Mouse (Mus musculus): ENCODE data around the gene Tyrobp.

Gene Tyrobp

DNA sequence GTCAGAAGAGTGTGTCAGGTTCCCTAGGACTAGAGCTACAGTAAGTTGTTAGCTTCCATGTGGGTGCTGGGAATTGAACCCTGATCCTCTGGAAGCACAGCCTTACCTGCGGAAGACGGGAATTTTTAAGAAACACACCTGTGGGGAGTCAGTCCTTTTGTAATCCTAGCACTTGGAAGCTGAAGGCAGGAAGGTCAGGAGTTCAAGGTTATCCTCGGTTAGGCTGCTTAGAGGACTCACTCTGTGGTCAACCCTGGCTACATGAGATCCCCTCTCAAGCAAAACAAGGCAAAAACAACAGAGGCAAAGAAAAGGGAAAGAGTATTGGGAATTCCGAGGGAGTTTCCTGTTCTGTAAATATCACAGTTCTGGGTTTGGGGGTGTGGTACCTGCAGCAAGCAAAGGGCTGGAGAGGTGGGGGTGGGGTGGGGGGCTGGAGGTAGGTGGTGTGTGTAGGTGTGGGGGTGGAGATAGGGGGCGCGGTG is 51.3 kb downstream of the Tyrobp start:
- no peak for DNase-seq
